Mouse (Mus musculus): ENCODE results near the gene Tspan15.

The Tspan15 gene

DNA sequence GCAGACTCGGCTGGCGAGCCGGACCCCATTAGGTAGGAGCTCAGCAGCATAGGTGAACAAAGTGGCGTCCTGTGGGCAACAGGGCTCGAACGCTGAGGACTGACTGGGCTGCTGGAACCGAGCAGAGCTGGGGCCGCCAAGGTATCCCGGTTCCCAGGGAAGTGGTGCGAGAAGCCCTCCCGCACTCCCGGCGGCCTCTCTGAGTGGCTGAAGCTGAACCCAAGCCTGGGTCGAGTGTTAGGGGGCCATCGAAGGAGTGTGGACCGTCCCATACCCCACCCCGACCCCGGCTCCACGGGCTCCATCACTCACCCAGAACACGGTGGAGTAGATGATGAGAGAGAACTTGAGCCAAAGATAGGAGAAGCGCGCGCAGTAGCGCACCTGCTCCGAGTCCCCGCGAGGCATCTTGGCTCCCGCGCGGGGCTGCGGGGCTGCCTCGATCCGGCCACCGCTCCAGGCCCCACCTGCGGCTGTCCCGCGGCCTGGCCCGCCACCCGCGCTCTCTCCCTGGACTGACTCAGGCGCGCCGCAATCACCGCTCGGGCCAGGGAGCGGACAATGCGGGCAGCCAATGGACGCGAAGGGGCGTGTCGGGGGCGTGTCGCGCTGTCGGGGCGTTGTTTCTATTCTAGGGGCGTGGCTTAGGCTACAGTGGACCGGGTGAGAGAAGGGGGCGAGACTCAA is at the start of gene Tspan15:
Tspan15 (minus strand) TSS at position 544 of the 687 bp plus-strand sequence.
- peak; percentile 95 for DNase-seq (ENCODE audit: low spot score)

GRCm38 (mm10) chr10:62279671-62280070 is 48.6 kb upstream of the Tspan15 start:
- DNase-seq (ENCODE audit: low spot score), result no peak

DNA sequence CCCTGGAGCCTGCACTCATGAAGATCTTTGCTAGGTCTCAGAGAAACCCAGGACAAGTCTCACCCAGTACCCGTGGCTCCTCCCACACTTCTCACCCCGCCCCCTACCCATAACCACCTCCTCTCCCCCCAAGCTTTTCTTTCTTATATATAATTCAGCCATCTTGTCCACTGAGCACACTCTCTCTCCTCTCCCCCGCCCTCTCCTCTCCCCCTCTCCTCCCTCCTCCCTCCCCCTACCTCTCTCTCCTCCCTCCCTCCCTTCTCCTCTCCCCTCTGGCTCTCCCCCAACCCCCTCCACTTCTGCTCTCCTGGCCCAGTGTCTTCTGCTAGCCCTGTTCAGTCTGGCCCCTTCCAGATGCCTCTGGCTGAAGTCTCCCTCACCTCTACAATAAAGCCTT is 48.0 kb upstream of the Tspan15 start:
- no peak for DNase-seq (ENCODE audit: low spot score)

DNA sequence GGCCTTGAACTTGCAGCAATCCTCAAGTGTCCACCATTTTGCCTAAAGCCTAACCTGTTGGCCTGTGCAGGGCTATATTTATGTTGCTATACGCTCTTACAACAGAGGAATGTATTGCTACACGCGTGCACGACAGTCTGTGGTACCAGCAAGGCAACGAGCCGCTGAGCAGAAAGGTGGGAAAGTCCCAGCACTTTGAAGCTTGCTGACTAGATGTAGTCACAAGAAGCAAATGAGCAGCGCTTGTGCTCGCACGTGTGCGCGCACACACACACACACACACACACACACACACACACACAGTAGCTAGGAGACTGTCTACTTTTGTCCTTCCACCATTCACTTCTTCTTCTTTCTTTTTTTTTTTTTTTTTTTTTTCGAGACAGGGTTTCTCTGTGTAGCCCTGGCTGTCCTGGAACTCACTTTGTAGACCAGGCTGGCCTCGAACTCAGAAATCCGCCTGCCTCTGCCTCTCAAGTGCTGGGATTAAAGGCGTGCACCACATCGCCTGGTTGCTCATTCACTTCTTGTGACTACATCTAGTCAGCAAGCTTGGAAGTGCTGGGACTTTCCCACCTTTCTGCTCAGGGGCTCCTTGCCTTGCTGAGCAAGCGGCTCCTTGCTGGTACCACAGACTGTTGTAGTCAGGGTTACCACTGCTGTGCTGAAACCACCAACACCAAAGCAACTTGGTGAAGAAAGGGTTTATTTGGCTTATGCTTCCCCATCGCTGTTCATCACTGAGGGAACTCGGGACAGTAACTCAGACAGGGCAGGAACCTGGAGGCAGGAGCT is 46.6 kb upstream of the Tspan15 start:
- no peak for DNase-seq (ENCODE audit: low spot score)

DNA sequence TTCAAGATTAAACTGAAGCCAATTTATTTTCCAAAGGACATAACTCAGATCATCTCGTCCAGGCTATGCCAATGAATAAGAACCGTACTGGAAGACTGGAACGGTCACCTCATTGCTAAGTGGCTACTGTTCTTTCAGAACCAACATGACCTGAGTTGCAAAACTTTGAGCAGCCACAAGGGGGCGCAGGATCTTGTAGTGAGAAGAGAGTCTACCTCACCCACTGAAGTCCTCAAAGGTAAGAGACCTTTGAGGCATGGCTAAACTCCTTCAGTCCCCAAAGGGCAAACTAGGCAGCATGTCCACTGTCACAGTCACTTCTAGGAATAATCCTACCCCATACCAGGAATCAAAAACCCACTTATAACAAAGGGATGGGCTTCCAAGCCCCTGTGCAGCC is 44.2 kb upstream of the Tspan15 start:
- DNase-seq (ENCODE audit: low spot score), result peak; percentile 78

- no peak for DNase-seq (ENCODE audit: low spot score)
These were observed 38.2 kb upstream of the Tspan15 start for GRCm38 (mm10) chr10:62269278-62269677.

- DNase-seq (ENCODE audit: low spot score), result no peak
These were observed 33.2 kb upstream of the Tspan15 start for GRCm38 (mm10) chr10:62264299-62264698.

GRCm38 (mm10) chr10:62261115-62261886 is 30.2 kb upstream of the Tspan15 start:
- peak; percentile 70 for DNase-seq (ENCODE audit: low spot score)

- no peak for DNase-seq (ENCODE audit: low spot score)
These were observed 27.2 kb upstream of the Tspan15 start for GRCm38 (mm10) chr10:62258298-62258697.

- no peak for DNase-seq (ENCODE audit: low spot score)
These were observed 21.6 kb upstream of the Tspan15 start for GRCm38 (mm10) chr10:62252496-62253235.

DNA sequence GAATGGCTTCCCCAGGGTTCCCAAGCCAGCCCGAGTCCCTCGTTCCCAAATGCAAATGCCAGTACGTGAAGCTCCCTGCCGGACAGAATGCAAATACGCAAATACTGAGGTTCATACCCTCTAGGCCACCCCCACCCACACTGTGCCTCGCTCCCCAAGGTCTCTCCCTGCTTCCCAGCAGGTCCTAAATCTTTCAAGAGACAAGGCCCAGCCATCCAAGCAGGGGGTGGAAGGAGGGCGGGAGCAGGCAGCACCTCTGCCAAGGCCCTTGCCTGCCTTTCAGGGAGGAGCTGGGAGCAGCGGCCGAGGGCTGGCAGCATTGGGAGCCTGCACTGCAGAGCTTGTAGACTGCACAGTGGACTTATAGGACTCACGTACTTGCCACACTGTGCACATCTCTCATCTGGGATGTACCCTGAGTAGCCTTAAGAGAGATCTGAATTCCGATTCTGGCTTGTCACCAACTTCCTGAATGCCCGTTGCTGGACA is 21.0 kb upstream of the Tspan15 start, which contains the start of gene Tacr2:
Tacr2 (plus strand) TSS at position 439 of the 489 bp plus-strand sequence.
- peak; percentile 35 for DNase-seq (ENCODE audit: low spot score)

DNA sequence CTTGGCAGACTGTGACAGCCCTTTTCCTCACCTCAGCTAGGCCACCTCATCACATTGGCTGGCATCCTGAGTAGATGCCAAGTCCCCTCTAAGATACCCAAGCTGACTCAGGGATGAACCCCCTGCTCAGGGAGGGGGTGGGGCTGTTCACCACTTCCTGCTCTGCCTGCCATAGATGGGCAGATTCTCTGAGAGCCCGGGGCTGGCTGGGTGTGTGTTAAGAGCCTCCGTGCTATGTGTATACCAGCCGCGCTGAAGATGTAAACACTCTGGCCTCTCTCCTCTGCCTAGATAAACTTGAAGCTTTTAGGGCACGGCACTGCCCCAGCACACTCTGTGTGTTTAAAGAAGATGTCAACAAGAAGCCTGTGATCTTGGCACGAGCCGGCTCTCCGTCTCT is 16.8 kb upstream of the Tspan15 start:
- DNase-seq (ENCODE audit: low spot score), result no peak

DNA sequence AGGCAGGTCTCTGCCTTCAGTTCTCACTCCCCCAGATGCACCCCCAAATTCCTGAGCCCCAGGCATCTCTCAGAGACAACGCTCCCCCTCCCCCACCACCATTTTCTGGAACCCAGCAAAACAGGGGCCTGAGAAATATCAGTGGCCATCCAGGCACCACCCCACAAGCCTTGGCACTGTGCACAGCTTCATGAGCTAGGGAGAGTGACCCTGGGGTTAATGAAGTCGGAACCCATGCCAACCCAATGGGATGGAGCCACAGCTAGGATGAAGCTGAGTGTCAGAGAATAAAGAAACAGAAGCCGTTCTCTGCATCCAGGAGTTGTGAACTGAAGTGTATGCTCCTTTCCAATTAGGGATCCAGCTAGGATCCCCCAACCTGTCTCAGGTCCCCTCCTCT is 16.1 kb upstream of the Tspan15 start:
- no peak for DNase-seq (ENCODE audit: low spot score)

GRCm38 (mm10) chr10:62244067-62244466 is 13.0 kb upstream of the Tspan15 start:
- no peak for DNase-seq (ENCODE audit: low spot score)

GRCm38 (mm10) chr10:62242896-62243295 is 11.8 kb upstream of the Tspan15 start:
- no peak for DNase-seq (ENCODE audit: low spot score)

DNA sequence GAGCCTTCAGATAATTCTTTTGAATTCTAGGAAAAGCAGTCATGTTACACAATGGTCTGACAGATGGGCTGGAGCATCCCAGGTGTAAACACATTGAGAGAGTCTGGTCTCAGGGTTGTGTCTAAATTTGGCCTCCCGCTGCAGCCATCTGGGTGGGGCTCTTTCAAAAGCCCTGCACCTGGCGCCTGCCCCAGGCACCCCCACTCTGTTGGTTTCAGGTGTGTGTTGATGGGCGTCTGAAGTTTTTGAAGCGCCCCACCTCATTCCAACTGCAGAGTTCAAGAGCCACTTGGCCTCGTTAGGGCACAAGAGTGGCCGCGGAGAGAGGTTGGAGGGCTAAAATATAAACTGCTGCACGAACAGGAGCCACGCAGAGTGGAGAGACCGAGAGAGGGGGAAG is 11.3 kb upstream of the Tspan15 start:
- no peak for DNase-seq (ENCODE audit: low spot score)

GRCm38 (mm10) chr10:62239270-62239669 is 8.2 kb upstream of the Tspan15 start:
- no peak for DNase-seq (ENCODE audit: low spot score)

- no peak for DNase-seq (ENCODE audit: low spot score)
These were observed 7.6 kb upstream of the Tspan15 start for GRCm38 (mm10) chr10:62238688-62239087.

DNA sequence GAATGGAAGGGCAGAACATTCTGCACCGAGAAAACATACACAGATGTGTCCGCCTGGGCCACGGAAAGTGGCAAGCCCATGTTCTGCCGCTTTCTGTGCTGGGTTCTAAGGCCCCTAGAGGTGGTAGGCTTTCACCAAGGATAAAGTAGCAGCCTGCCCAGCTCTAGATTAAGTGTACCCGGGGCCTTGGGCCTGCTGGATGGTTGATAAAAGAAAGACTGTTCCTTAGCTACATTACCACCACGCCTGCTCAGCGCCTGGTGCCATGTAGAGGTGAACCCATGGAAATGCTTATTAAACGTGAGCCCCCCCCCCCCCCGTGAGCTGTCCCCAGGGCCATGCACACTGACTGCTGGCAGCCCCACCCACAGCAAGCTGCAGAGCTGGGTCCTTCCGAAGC is 6.2 kb upstream of the Tspan15 start:
- DNase-seq (ENCODE audit: low spot score), result no peak

DNA sequence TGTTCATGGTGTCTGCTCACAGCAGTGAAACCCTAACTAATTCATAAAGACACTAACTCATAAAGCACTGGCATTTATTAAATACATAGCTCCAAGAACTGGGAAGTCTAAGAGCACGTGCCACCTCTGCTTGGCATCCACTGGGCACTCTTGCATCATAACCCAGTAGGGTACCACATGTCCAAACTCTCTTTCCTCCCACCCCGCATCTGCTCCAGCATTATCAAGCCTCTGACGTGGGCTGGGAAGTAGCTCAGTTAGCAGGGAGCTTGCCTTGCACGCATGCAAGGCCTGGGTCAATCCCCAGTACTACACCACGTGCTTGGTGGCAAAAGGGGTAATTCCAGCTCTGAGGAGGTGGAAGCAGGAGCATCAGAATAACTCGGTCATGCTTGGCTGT is 5.1 kb upstream of the Tspan15 start:
- no peak for DNase-seq (ENCODE audit: low spot score)

DNA sequence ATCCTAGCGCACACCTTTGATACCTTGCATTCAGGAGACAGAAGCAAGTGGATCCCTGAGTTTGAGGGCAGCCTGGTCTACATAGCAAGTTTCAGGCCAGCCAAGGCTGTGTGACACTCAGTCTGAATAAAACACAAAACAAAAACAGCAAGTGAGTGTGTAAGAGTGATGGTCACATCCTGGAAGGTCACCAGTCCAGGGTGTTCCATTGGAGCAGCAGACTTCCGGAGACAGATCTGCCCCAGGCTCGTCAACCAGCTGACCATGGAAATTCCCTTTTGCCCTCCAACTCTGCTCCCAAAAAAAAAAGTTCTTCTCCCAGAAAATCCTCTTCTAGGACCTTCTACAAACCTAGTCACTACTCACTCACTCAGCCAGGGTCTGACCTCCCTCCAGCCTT is 760 bp upstream of the Tspan15 start:
- DNase-seq (ENCODE audit: low spot score), result no peak

- no peak for DNase-seq (ENCODE audit: low spot score)
These were observed 313 bp upstream of the Tspan15 start for GRCm38 (mm10) chr10:62231395-62231732.
